Mouse (Mus musculus): ENCODE measurements around the gene Elk3. TPM values are rescaled to one million over a fixed set of nuclear protein-coding genes. Genes with fewer than 3 reads are reported as not detected.

The Elk3 gene
- polyA plus RNA-seq, 1 experiment from 2014 or later = 53.9 TPM

DNA sequence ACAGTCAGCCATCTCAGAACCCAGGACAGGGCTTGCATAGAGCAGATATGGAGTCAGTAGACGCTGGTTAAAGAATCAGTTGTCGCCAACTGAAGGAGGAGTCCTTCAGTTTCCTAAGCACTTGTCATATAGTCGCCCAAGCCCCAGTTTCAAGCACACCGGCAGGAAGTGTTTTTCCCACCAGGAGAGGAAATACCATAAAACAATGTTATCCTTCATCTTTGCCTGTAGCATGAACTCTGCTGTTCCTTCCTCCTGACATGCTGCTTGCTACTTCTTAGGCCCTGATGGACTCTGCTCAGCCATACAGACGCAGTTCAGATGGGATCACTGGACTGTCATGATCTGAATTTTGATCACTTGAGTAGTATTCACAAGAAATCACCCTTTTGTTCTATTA, 25.4 kb downstream of the Elk3 start:
- WGBS = 67% methylated on average over 5 of the region's 5 CpGs
- H3K27ac ChIP-seq = peak overlapping the region; percentile 57; the same call in 1 of the 2 replicates
- no peak for ATAC-seq (replicated peaks; ENCODE audit: low FRiP score, low read depth)

GRCm38 (mm10) chr10:93283258-93283657, 27.7 kb downstream of the Elk3 start:
- no peak overlapping the region for H3K4me3 ChIP-seq (replicated peaks; ENCODE audit: low read depth, low read length)
- 0 out of 2 replicates have a peak, but pooled peaks cover 7% of the 10 kb centered on the region for H3K36me3 ChIP-seq (ENCODE audit: insufficient read depth, low read length)
- no peak overlapping the region for H3K27ac ChIP-seq
- no peak for DNase-seq (ENCODE audit: low spot score)
- peaks cover 17% of the 10 kb centered on the region; the same call in 1 of the 2 replicates for H3K4me1 ChIP-seq (replicated peaks; ENCODE audit: insufficient read depth, low read length)
- no peak for ATAC-seq (replicated peaks; ENCODE audit: low FRiP score, low read depth)
- H3K27me3 ChIP-seq (ENCODE audit: insufficient read depth, low read length) = no peaks in the 10 kb centered on the region
- WGBS = 63% methylated on average over 4 of the region's 4 CpGs
- TF ChIP-seq CTCF (IDR thresholded peaks at IDR 0.05; ENCODE audit: low read depth) = peak; percentile 64
- H3K4me2 ChIP-seq (ENCODE audit: low read length) = no peak overlapping the region
- H3K9ac ChIP-seq (ENCODE audit: low read depth, low read length) = no peak overlapping the region
- H3K9me3 ChIP-seq (replicated peaks; ENCODE audit: low read length) = no peaks in the 10 kb centered on the region

More for the DNA sequence above, 25.4 kb downstream of the Elk3 start:
- Histone ChIP-seq H3K4me1 (replicated peaks; ENCODE audit: insufficient read depth, low read length) (peaks cover 20% of the 10 kb centered on the region; the same call in 1 of the 2 replicates), H3K27me3 (ENCODE audit: insufficient read depth, low read length) (no peaks in the 10 kb centered on the region), H3K4me3 (replicated peaks; ENCODE audit: low read depth, low read length) (no peak overlapping the region), H3K9ac (ENCODE audit: low read depth, low read length) (no peak overlapping the region), H3K9me3 (replicated peaks; ENCODE audit: low read length) (no peaks in the 10 kb centered on the region), H3K4me2 (ENCODE audit: low read length) (no peak overlapping the region), H3K36me3 (ENCODE audit: insufficient read depth, low read length) (0 out of 2 replicates have a peak, but pooled peaks cover 7% of the 10 kb centered on the region)
- TF ChIP-seq CTCF (IDR thresholded peaks at IDR 0.05; ENCODE audit: low read depth) = no peak
- peak; percentile 48 for DNase-seq (ENCODE audit: low spot score)

- H3K27ac ChIP-seq = no peak overlapping the region
- WGBS = 20% methylated on average over 12 of the region's 12 CpGs
These were observed 28.4 kb downstream of the Elk3 start for GRCm38 (mm10) chr10:93282526-93282964.

DNA sequence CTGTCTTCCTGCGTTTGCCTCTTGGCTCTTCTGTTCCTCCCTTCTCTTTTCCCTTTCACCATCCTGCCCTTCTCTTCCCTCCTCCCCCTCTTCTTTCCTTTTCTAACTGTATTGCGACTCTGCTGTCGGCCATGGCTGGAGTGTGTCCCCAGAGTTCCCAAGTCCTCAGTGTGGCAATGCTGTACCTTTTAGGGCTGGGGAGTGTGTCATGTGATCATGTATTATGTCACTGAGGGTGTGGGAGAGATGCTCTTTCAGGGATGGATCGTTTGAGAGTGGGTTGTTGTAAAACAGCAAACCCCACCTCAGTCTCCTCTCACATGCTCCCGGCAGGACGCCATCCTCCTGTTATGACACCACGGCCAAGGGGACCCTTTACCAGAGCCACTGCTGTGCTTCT, 29.8 kb downstream of the Elk3 start:
- 0 out of 2 replicates have a peak, but pooled peaks cover 5% of the 10 kb centered on the region for H3K36me3 ChIP-seq (ENCODE audit: insufficient read depth, low read length)
- H3K27ac ChIP-seq = peak overlapping the region; percentile 57; the same call in 1 of the 2 replicates
- peaks cover 15% of the 10 kb centered on the region; the same call in 1 of the 2 replicates for H3K4me1 ChIP-seq (replicated peaks; ENCODE audit: insufficient read depth, low read length)
- 53% methylated on average over 7 of the region's 7 CpGs for WGBS
- H3K9ac ChIP-seq (ENCODE audit: low read depth, low read length) = no peak overlapping the region
- TF ChIP-seq CTCF (IDR thresholded peaks at IDR 0.05; ENCODE audit: low read depth) = no peak
- H3K9me3 ChIP-seq (replicated peaks; ENCODE audit: low read length) = no peaks in the 10 kb centered on the region
- H3K27me3 ChIP-seq (ENCODE audit: insufficient read depth, low read length) = no peaks in the 10 kb centered on the region
- H3K4me2 ChIP-seq (ENCODE audit: low read length) = no peak overlapping the region
- no peak overlapping the region for H3K4me3 ChIP-seq (replicated peaks; ENCODE audit: low read depth, low read length)
- DNase-seq (ENCODE audit: low spot score) (no peak), ATAC-seq (replicated peaks; ENCODE audit: low FRiP score, low read depth) (no peak)

More at GRCm38 (mm10) chr10:93282526-93282964, 28.4 kb downstream of the Elk3 start:
- ATAC-seq (replicated peaks; ENCODE audit: low FRiP score, low read depth) (peak; percentile 52; the same call in 1 of the 2 replicates), DNase-seq (ENCODE audit: low spot score) (peak; percentile 86)
- no peaks in the 10 kb centered on the region for H3K9me3 ChIP-seq (replicated peaks; ENCODE audit: low read length)
- no peak for TF ChIP-seq CTCF (IDR thresholded peaks at IDR 0.05; ENCODE audit: low read depth)
- no peak overlapping the region for H3K4me2 ChIP-seq (ENCODE audit: low read length)
- H3K27me3 ChIP-seq (ENCODE audit: insufficient read depth, low read length) = no peaks in the 10 kb centered on the region
- H3K4me1 ChIP-seq (replicated peaks; ENCODE audit: insufficient read depth, low read length) = peaks cover 15% of the 10 kb centered on the region; the same call in 1 of the 2 replicates
- H3K36me3 ChIP-seq (ENCODE audit: insufficient read depth, low read length) = 0 out of 2 replicates have a peak, but pooled peaks cover 7% of the 10 kb centered on the region
- H3K9ac ChIP-seq (ENCODE audit: low read depth, low read length) = no peak overlapping the region
- H3K4me3 ChIP-seq (replicated peaks; ENCODE audit: low read depth, low read length) = no peak overlapping the region

DNA sequence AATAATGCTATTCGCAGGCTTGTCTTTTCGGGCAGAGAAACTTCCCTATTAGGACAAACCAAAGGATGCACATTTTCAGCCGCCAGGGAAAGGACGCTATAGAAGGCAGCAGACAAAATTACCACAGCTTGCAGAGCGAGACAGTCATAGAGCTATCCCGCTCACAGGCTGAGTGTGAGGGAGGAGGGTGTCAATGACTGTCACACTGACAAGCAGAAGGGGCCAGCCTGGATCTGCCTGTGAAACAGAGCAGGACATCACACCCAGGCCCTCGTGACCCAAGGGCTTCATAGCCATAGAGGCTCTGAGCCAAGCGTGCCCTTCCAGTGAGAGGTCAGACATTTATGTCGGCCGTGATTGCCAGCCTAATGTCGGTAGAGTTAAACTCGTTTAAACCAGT, 30.3 kb downstream of the Elk3 start:
- Histone ChIP-seq H3K27ac (0 out of 2 replicates have a peak overlapping the region, but pooled peaks have one; percentile 57), H3K4me1 (replicated peaks; ENCODE audit: insufficient read depth, low read length) (peaks cover 15% of the 10 kb centered on the region; the same call in 1 of the 2 replicates), H3K4me2 (ENCODE audit: low read length) (no peak overlapping the region), H3K36me3 (ENCODE audit: insufficient read depth, low read length) (0 out of 2 replicates have a peak, but pooled peaks cover 5% of the 10 kb centered on the region), H3K9ac (ENCODE audit: low read depth, low read length) (no peak overlapping the region), H3K4me3 (replicated peaks; ENCODE audit: low read depth, low read length) (no peak overlapping the region), H3K27me3 (ENCODE audit: insufficient read depth, low read length) (no peaks in the 10 kb centered on the region), H3K9me3 (replicated peaks; ENCODE audit: low read length) (no peaks in the 10 kb centered on the region)
- no peak for TF ChIP-seq CTCF (IDR thresholded peaks at IDR 0.05; ENCODE audit: low read depth)
- ATAC-seq (replicated peaks; ENCODE audit: low FRiP score, low read depth) (peak; percentile 26; the same call in 1 of the 2 replicates), DNase-seq (ENCODE audit: low spot score) (peak; percentile 68)
- WGBS = 42% methylated on average over 12 of the region's 12 CpGs

- ATAC-seq (replicated peaks; ENCODE audit: low FRiP score, low read depth) (no peak), DNase-seq (ENCODE audit: low spot score) (no peak)
- Histone ChIP-seq H3K4me1 (replicated peaks; ENCODE audit: insufficient read depth, low read length) (peaks cover 7% of the 10 kb centered on the region), H3K27me3 (ENCODE audit: insufficient read depth, low read length) (no peaks in the 10 kb centered on the region), H3K36me3 (ENCODE audit: insufficient read depth, low read length) (0 out of 2 replicates have a peak, but pooled peaks cover 2% of the 10 kb centered on the region), H3K4me3 (replicated peaks; ENCODE audit: low read depth, low read length) (no peak overlapping the region), H3K9me3 (replicated peaks; ENCODE audit: low read length) (no peaks in the 10 kb centered on the region), H3K9ac (ENCODE audit: low read depth, low read length) (no peak overlapping the region), H3K4me2 (ENCODE audit: low read length) (no peak overlapping the region), H3K27ac (no peak overlapping the region)
- TF ChIP-seq CTCF (IDR thresholded peaks at IDR 0.05; ENCODE audit: low read depth) = no peak
- 80% methylated on average over 9 of the region's 9 CpGs for WGBS
These were observed 31.9 kb downstream of the Elk3 start for GRCm38 (mm10) chr10:93279062-93279461.
